Mouse (Mus musculus): ENCODE data around the gene Yipf2.

- TF ChIP-seq CTCF (IDR thresholded peaks at IDR 0.05; ENCODE audit: insufficient read depth, low read length) (no peak), POLR2A (IDR thresholded peaks at IDR 0.05; ENCODE audit: borderline replicate concordance, extremely low read depth, low read depth, low read length) (no peak)
Observed at GRCm38 (mm10) chr9:21585401-21585800, 7.2 kb downstream of the Yipf2 start.
